Mouse (Mus musculus): ENCODE data around the gene Tph1. TPM values are rescaled to one million over a fixed set of nuclear protein-coding genes. Genes with fewer than 3 reads are reported as not detected.

Gene Tph1
- polyA plus RNA-seq, 1 experiment = not detected

DNA sequence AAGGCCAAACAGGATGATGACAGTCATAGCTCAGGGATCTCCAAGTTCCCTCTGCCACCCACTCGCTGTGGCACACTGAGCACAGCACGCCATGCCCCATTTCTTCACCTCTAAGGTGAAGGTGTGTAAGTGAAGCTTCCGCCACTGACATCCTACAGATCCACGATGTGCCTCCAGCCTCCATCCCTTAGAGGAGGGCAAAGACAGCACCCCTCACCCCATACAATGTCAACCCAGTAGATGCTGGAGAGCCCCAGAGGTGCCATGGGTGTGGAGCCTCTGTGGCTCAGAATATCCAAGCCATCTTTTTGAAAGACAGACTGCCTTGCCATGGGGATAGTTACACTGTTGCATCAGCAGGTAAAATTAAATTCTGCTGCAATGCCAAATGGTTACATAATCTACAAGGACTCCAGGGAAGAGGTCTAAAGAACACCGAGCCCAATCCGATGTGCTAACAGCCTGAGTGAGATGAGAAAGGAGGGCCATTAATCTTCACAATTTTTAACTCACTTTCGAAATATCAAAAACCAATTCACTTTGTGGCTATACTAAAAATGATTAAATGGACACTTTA is 55.8 kb downstream of the Tph1 start:
- peak overlapping the region; percentile 60; the same call in 1 of the 2 replicates for H3K27ac ChIP-seq (ENCODE audit: insufficient read depth, low read depth, low read length)
- peaks cover 38% of the 10 kb centered on the region for H3K4me1 ChIP-seq (ENCODE audit: control insufficient read depth, insufficient read depth, low read length)
- no peak overlapping the region for H3K4me3 ChIP-seq (ENCODE audit: insufficient read depth, low read length)
- TF ChIP-seq CTCF (IDR thresholded peaks at IDR 0.05; ENCODE audit: low read depth, low read length) (no peak), POLR2A (IDR thresholded peaks at IDR 0.05; ENCODE audit: borderline replicate concordance, low read depth, low read length) (no peak)

DNA sequence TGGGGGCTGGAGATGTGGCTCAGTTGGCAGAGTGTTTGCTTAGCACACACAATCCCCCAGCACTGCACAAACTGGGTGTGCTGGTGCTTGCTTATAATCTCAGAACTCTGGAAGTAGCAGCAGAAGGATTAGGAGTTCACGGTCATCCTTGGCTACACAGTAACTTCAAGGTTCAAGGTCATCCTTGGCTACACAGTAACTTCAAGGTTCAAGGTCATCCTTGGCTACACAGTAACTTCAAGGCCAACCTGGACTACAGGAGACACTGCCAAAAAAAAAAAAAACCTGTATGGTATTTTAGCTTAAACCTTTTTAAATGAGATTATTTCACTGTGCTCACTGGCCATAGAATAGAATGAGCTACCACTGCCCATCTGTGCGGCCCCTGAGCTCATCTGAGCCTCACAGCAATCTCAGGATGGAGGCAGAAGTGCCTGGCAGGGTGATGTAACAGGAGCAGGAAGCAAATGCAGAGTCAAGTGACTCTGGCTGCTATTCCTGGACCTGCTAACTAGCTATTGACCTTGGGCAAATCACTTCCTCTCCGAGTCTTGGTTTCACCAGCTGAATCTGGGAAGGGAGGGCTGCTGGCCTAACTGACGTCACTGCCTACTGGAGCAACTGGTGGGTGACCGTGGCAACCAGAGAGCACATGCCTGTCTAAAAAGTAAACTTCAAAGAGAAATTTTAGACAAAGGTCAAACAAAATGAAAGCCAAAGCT is 56.9 kb downstream of the Tph1 start:
- TF ChIP-seq CTCF (IDR thresholded peaks at IDR 0.05; ENCODE audit: low read depth, low read length) (no peak), POLR2A (IDR thresholded peaks at IDR 0.05; ENCODE audit: borderline replicate concordance, low read depth, low read length) (no peak)
- no peak overlapping the region for H3K4me3 ChIP-seq (ENCODE audit: insufficient read depth, low read length)
- H3K27ac ChIP-seq (ENCODE audit: insufficient read depth, low read depth, low read length) = peak overlapping the region; percentile 60
- H3K4me1 ChIP-seq (ENCODE audit: control insufficient read depth, insufficient read depth, low read length) = peaks cover 38% of the 10 kb centered on the region

GRCm38 (mm10) chr7:46614263-46614662 is 58.1 kb downstream of the Tph1 start:
- Histone ChIP-seq H3K27ac (ENCODE audit: insufficient read depth, low read depth, low read length) (no peak overlapping the region), H3K4me1 (ENCODE audit: control insufficient read depth, insufficient read depth, low read length) (peaks cover 38% of the 10 kb centered on the region), H3K4me3 (ENCODE audit: insufficient read depth, low read length) (no peak overlapping the region)
- no peak for TF ChIP-seq POLR2A (IDR thresholded peaks at IDR 0.05; ENCODE audit: borderline replicate concordance, low read depth, low read length)
- TF ChIP-seq CTCF (IDR thresholded peaks at IDR 0.05; ENCODE audit: low read depth, low read length) = no peak

DNA sequence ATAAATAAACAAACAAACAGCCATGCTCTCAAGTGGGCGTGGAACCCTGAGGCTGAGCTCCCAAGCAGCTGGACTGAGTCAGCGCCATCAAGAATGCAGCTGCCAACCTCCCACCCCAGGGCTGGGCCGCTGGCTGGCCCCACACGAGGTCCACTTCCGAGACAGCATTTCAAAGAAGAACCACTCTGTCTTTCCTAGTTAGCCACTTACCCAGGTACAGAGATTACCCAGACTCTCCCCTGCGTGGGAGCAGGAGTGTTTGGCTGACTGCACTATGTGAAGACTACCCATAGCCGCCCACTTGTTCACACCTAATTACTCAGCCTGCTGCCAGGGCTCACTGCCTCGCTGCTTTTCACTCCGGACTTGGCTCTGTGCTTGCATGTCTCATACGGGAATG is 59.2 kb downstream of the Tph1 start:
- Histone ChIP-seq H3K4me3 (ENCODE audit: insufficient read depth, low read length) (no peak overlapping the region), H3K27ac (ENCODE audit: insufficient read depth, low read depth, low read length) (no peak overlapping the region), H3K4me1 (ENCODE audit: control insufficient read depth, insufficient read depth, low read length) (peaks cover 49% of the 10 kb centered on the region)
- no peak for TF ChIP-seq CTCF (IDR thresholded peaks at IDR 0.05; ENCODE audit: low read depth, low read length)
- no peak for TF ChIP-seq POLR2A (IDR thresholded peaks at IDR 0.05; ENCODE audit: borderline replicate concordance, low read depth, low read length)

GRCm38 (mm10) chr7:46612421-46612937 is 59.9 kb downstream of the Tph1 start:
- Histone ChIP-seq H3K4me1 (ENCODE audit: control insufficient read depth, insufficient read depth, low read length) (peaks cover 50% of the 10 kb centered on the region), H3K4me3 (ENCODE audit: insufficient read depth, low read length) (no peak overlapping the region), H3K27ac (ENCODE audit: insufficient read depth, low read depth, low read length) (no peak overlapping the region)
- no peak for TF ChIP-seq POLR2A (IDR thresholded peaks at IDR 0.05; ENCODE audit: borderline replicate concordance, low read depth, low read length)

- Histone ChIP-seq H3K4me3 (ENCODE audit: insufficient read depth, low read length) (no peak overlapping the region), H3K27ac (ENCODE audit: insufficient read depth, low read depth, low read length) (no peak overlapping the region), H3K4me1 (ENCODE audit: control insufficient read depth, insufficient read depth, low read length) (peaks cover 48% of the 10 kb centered on the region)
- TF ChIP-seq CTCF (IDR thresholded peaks at IDR 0.05; ENCODE audit: low read depth, low read length) = no peak
- TF ChIP-seq POLR2A (IDR thresholded peaks at IDR 0.05; ENCODE audit: borderline replicate concordance, low read depth, low read length) = no peak
Observed at GRCm38 (mm10) chr7:46611970-46612369, 60.4 kb downstream of the Tph1 start.

GRCm38 (mm10) chr7:46609317-46609716 is 63.0 kb downstream of the Tph1 start:
- H3K27ac ChIP-seq (ENCODE audit: insufficient read depth, low read depth, low read length) = no peak overlapping the region
- H3K4me3 ChIP-seq (ENCODE audit: insufficient read depth, low read length) = no peak overlapping the region
- H3K4me1 ChIP-seq (ENCODE audit: control insufficient read depth, insufficient read depth, low read length) = peaks cover 35% of the 10 kb centered on the region
- no peak for TF ChIP-seq POLR2A (IDR thresholded peaks at IDR 0.05; ENCODE audit: borderline replicate concordance, low read depth, low read length)
- no peak for TF ChIP-seq CTCF (IDR thresholded peaks at IDR 0.05; ENCODE audit: low read depth, low read length)

GRCm38 (mm10) chr7:46607428-46608055 is 64.8 kb downstream of the Tph1 start:
- TF ChIP-seq POLR2A (IDR thresholded peaks at IDR 0.05; ENCODE audit: borderline replicate concordance, low read depth, low read length) = no peak
- peak; percentile 81 for TF ChIP-seq CTCF (IDR thresholded peaks at IDR 0.05; ENCODE audit: low read depth, low read length)
- Histone ChIP-seq H3K4me1 (ENCODE audit: control insufficient read depth, insufficient read depth, low read length) (peaks cover 27% of the 10 kb centered on the region), H3K4me3 (ENCODE audit: insufficient read depth, low read length) (peak overlapping the region; percentile 42), H3K27ac (ENCODE audit: insufficient read depth, low read depth, low read length) (peak overlapping the region; percentile 86)

DNA sequence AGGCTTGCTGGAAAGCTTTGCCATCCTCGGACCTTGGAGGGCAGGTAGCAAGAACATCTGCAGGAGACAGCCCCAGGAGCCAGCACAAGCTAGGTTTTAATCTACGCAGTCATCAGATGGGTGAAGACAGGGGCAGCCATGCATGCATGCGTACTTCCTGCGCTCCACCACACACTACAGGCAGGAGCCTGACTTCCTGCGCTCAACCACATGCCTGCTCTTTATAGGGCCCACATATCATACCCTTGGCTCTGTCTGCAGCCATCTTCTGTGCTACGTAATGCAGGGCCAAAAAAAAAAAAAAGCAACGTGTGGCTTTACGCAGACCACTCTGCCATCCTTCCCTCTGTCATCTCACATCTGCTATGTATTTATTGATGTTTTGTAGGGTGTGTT is 65.3 kb downstream of the Tph1 start:
- Histone ChIP-seq H3K4me3 (ENCODE audit: insufficient read depth, low read length) (no peak overlapping the region), H3K4me1 (ENCODE audit: control insufficient read depth, insufficient read depth, low read length) (peaks cover 29% of the 10 kb centered on the region), H3K27ac (ENCODE audit: insufficient read depth, low read depth, low read length) (peak overlapping the region; percentile 86)
- TF ChIP-seq CTCF (IDR thresholded peaks at IDR 0.05; ENCODE audit: low read depth, low read length) (no peak), POLR2A (IDR thresholded peaks at IDR 0.05; ENCODE audit: borderline replicate concordance, low read depth, low read length) (no peak)
